Mouse (Mus musculus) bone marrow, adult 2 months (tissue): ENCODE results near the gene Lig3. TPM values are rescaled to one million over a fixed set of nuclear protein-coding genes. Genes with fewer than 3 reads are reported as not detected.

Experiments used
- H3K27ac ChIP-seq: fragments of 200-500 bp; 2 replicates; pipeline ENCODE4 v1.5.1; 2012; ENCODE audit warnings: low read depth, mild to moderate bottlenecking, control low read depth, inconsistent platforms, low read length; ENCODE audit not compliant: control insufficient read depth, poor library complexity, insufficient read depth
- H3K4me1 ChIP-seq: fragments of 200-500 bp; 2 replicates; pipeline ENCODE4 v1.6.1; 2011; ENCODE audit warnings: low read length; ENCODE audit not compliant: control insufficient read depth, insufficient read depth
- H3K4me3 ChIP-seq: fragments of 200-500 bp; replicated peaks from 2 replicates; pipeline ENCODE3; 2011; ENCODE audit warnings: mild to moderate bottlenecking, low read depth, low read length, control low read depth; ENCODE audit not compliant: control insufficient read depth
- CTCF ChIP-seq: fragments of 200-500 bp; IDR thresholded peaks from 2 replicates; pipeline ENCODE4 v1.5.1; 2011; ENCODE audit warnings: low read length, control low read depth; ENCODE audit not compliant: control insufficient read depth, insufficient read depth
- POLR2A ChIP-seq: fragments of 200-500 bp; IDR thresholded peaks from 2 replicates; pipeline ENCODE4 v1.6.1; 2011; ENCODE audit warnings: low read depth, mild to moderate bottlenecking, control low read depth, low read length, borderline replicate concordance; ENCODE audit not compliant: control insufficient read depth
- WGBS: fragments of 180-500 bp; shearing (Covaris S2); methylation state at CpG from one replicate; pipeline ENCODE4 v1.1.7; 2018; 5-methylcytosine and 5-hydroxymethylcytosine counted together
- polyA plus RNA-seq: library from polyadenylated mRNA; stranded (reverse); fragments of >200 nt; gene quantifications from 2 replicates; pipeline ENCODE4 v1.2.4, GENCODE M21; 2011; ENCODE audit warnings: low replicate concordance; ENCODE audit not compliant: missing spikeins, insufficient read depth, insufficient read length

Lig3 gene
- polyA plus RNA-seq, 1 experiment, result 17.6 TPM

DNA sequence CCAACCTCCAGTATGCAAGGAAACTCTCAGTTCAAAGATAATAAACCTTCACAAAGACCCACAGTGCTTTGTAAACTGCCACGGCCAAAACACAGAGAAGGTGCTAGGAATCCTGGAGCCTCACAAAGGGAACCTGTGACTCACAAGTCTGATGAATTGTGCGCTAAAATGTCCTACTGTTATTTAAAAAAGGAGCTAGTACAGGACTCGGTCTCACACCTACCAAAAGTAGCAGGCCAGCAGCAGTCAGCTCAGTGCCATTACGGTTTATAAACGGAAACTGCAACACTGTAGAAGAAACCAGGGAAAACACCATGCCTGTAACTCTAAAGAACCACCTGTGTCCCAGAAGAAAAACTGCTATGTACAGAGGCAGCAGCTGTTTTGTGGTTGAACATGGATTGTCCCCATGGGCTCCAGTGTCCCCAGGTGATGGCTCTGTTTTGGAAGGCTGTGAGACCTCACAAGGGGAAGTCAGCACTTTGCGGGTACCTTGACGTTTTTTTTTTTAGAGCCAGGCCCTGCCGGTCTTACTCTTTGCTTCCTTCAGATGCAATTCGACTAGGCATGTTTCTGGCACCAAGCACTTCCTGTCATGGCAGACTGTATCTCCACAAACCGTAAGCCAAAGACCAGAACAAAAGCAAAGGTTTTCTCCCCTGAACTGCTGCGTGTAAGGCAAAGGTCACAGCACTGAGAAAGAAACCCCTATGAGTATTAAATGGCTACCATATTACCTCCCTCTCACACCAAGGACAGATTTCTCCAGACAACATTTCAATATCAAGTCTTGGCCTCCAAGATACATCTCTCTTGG is 54.9 kb downstream of the Lig3 start:
- no peak overlapping the region for H3K4me3 ChIP-seq
- H3K4me1 ChIP-seq, result peaks cover 4% of the 10 kb centered on the region
- H3K27ac ChIP-seq, result no peak overlapping the region
- TF ChIP-seq POLR2A (no peak), CTCF (no peak)
- 66% methylated on average over 11 of the region's 11 CpGs for WGBS

DNA sequence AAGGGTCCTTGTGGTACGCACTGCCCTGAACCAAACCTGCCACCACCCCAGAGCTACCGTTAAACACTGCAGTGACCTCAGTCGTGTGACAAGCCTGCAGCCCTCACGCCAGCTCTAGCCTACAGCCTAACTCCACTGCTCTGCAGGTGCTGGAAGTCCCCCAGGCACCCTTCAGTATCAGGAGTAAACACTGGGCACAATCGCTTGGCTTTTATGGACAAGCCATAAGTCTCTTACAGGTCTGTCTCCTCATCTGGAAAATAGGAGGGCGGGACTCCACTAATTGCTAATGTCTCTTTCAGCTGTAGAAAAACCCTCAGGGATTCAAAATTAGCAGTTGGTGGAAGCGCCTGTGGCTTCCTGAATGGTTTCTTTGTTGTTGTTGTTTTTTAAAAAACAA is 56.3 kb downstream of the Lig3 start:
- no peak overlapping the region for H3K27ac ChIP-seq
- H3K4me1 ChIP-seq, result peaks cover 5% of the 10 kb centered on the region
- TF ChIP-seq POLR2A (no peak), CTCF (no peak)
- H3K4me3 ChIP-seq, result no peak overlapping the region
- 84% methylated on average over 7 of the region's 7 CpGs for WGBS

DNA sequence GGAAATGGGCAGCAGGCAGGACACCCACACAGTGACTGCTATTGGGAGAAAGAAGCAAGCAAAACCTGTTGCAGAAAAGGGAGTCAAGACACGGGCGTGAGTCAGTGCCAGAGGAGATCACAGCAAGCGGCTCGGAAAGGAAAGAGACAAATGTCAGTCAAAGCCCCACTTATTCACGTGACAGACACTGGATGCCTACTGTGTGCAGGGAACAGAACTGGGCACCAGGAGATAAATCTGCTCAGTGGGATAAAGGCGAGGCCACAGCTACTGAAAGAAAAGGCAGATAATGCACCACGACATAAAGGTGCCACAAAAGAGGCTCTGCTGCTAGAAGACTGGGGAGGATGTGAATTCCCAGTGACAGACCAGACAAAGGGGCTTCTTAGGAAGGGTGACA is 56.9 kb downstream of the Lig3 start:
- Histone ChIP-seq H3K27ac (no peak overlapping the region), H3K4me3 (no peak overlapping the region), H3K4me1 (peaks cover 6% of the 10 kb centered on the region)
- TF ChIP-seq CTCF (no peak), POLR2A (no peak)
- WGBS, result 70% methylated on average over 7 of the region's 7 CpGs

DNA sequence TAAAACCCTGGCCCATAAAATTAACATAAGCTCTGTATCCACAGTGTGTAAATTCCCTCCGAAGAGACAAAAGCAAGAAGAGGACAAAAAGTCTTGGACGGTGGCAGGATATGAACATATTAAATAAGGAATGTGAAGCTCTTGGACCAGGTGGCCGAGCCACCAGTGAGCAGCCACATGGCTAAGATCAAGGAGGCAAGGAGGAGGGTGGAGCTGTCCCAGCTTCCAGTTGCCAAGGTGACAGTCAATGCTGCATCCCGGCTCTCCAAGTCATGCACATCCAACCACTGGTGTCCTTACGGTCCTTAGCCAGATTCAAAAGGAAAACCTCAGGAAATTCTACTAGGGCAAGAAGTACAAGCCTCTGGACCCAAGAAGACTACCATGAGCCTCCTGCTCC is 57.6 kb downstream of the Lig3 start:
- 88% methylated on average over 5 of the region's 5 CpGs for WGBS
- no peak for TF ChIP-seq CTCF
- no peak for TF ChIP-seq POLR2A
- H3K4me1 ChIP-seq, result peaks cover 8% of the 10 kb centered on the region
- H3K4me3 ChIP-seq, result no peak overlapping the region
- H3K27ac ChIP-seq, result no peak overlapping the region

DNA sequence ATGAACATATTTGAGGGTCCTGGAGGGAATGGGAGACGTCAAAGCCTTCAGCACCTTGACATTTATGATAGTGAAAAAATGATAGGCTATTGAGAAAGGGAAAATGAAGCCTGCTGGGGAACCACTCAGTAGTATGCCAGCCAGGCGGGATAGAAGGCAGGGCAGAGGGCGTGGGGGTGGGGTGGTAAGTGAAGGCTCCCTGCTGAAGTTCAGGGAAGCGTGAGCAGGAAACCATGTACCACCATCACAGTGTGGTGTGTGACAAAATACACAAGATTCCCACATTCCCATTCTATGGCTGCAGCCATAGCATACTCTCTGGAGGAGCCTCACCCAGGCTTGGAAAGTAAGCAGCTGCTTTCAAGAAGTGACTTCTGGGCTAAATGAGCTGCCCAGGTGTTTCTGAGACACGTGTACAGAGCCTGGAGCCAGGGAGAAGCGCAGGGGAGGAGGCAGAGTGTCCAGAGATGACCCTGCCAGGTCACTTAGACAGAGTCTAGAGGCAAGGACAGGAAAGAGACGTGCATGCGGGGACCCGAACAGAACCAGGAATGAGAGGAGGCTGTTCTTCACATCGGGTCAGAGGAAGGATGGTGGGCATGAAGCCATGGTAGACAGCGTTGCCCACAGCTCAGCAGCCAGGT is 64.0 kb downstream of the Lig3 start:
- peak overlapping the region; percentile 72 for H3K4me3 ChIP-seq
- peak overlapping the region; percentile 86 for H3K27ac ChIP-seq
- TF ChIP-seq POLR2A (no peak), CTCF (no peak)
- 25% methylated on average over 11 of the region's 11 CpGs for WGBS
- H3K4me1 ChIP-seq, result peaks cover 6% of the 10 kb centered on the region; the same call in 1 of the 2 replicates

DNA sequence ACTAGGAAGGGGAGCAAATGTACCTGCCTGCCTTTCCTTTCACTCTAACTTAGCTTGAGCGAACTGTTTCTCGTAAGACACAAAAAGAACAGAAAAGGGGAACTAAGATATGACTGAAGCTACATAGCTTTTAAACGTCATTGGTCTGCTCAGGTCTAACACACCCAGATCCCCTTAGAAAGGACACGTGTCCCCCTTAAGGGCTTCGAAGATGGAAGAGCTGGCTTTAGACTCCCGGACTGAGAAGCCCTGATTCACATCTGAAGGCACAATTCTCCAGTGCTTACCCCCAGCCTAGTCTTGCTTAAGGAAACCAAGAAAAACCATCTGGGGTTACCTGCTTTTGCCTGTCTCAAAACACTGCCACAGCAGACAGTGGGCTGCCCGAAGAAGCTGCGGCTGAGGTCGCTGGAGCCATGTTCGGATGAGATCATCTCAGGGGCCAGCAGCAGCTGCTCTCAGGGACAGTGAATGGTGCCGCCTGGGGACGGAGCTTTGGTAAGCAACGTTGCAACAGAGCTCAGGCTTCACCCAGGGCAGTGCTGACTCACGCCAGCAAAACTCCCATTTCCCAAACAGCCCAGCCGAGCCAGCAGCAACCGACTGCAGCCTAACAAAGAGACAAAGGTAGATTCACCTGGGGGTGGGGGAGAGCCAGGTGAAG is 64.6 kb downstream of the Lig3 start:
- peak; percentile 76; the same call in 1 of the 2 replicates for TF ChIP-seq POLR2A
- TF ChIP-seq CTCF, result peak; percentile 27; the same call in 1 of the 2 replicates
- H3K4me3 ChIP-seq, result peak overlapping the region; percentile 72
- H3K27ac ChIP-seq, result peak overlapping the region; percentile 86
- peaks cover 6% of the 10 kb centered on the region; the same call in 1 of the 2 replicates for H3K4me1 ChIP-seq
- WGBS, result 2% methylated on average over 16 of the region's 16 CpGs

DNA sequence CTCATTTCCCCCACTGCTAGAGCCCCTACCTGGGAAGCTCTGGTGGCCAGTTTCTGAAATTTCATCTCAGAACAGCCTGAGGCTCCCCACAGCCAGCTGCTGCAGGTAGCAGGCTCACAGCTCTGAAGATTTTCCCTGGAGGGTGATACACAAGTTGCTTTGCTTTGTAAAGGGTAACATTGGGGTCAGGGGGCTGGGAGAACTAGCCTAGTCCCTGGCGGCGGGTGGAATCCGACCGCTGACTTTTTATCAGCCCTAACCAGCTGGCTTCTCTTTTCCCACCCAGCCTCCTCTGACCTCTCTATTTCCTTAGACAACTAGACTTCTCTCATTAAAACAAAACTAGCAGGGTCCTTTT is 65.2 kb downstream of the Lig3 start:
- Histone ChIP-seq H3K27ac (peak overlapping the region; percentile 86), H3K4me3 (peak overlapping the region; percentile 72), H3K4me1 (peaks cover 5% of the 10 kb centered on the region; the same call in 1 of the 2 replicates)
- 11% methylated on average over 4 of the region's 4 CpGs for WGBS
- TF ChIP-seq CTCF (no peak), POLR2A (no peak)

DNA sequence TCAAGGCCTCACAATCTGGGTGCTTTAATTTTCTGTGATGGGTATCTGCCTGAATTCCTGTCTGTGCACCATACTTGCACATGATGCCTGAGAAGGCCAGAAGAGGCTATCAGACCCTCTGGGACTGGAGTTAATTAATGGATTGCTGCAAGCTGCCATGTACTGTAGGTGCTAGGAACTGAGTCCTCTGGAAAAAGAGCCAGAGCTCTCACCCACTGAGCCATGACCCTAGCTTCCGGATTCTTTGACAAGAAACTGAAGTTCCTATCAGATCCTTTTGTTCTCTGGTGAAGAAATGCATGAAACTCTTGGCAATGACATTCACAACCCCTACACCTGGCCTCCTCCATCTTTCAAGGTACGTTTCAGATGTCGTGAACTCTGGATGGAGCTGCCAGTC is 66.0 kb downstream of the Lig3 start:
- peaks cover 5% of the 10 kb centered on the region; the same call in 1 of the 2 replicates for H3K4me1 ChIP-seq
- peak overlapping the region; percentile 83 for H3K27ac ChIP-seq
- H3K4me3 ChIP-seq, result no peak overlapping the region
- no peak for TF ChIP-seq CTCF
- TF ChIP-seq POLR2A, result no peak
- 71% methylated on average over 3 of the region's 3 CpGs for WGBS
